Mouse (Mus musculus) G1E (cell line): ENCODE measurements around the gene Itgb5. TPM values are rescaled to one million over a fixed set of nuclear protein-coding genes. Genes with fewer than 3 reads are reported as not detected.

ENCODE experiments used
- ATAC-seq: 2 replicates; pipeline ENCODE4 v1.8.0; 2016; ENCODE audit warnings: mild to moderate bottlenecking; ENCODE audit not compliant: insufficient number of reproducible peaks, poor library complexity, low FRiP score, severe bottlenecking; ENCODE audit errors: extremely low read depth
- DNase-seq: peaks from one replicate; pipeline ENCODE4 v3.0.0; 2012; ENCODE audit warnings: low spot score
- H3K27me3 ChIP-seq: 2 replicates; pipeline ENCODE4 v1.6.1; 2012; ENCODE audit warnings: mild to moderate bottlenecking, low read length, inconsistent platforms; ENCODE audit not compliant: insufficient read depth
- H3K36me3 ChIP-seq: replicated peaks from 2 replicates; pipeline ENCODE3; 2012; ENCODE audit warnings: mild to moderate bottlenecking, inconsistent platforms
- H3K4me1 ChIP-seq: 2 replicates; pipeline ENCODE4 v1.6.1; 2012; ENCODE audit warnings: low read depth, low read length, inconsistent platforms, mixed read lengths; ENCODE audit not compliant: insufficient read depth
- H3K4me3 ChIP-seq: 2 replicates; pipeline ENCODE4 v1.5.1; 2012; ENCODE audit warnings: low read depth, mild to moderate bottlenecking, inconsistent platforms, low read length, moderate library complexity, mixed read lengths
- H3K9me3 ChIP-seq: replicated peaks from 2 replicates; pipeline ENCODE4 v1.6.1; 2012; ENCODE audit warnings: inconsistent platforms
- CTCF ChIP-seq: IDR thresholded peaks from 2 replicates; pipeline ENCODE4 v1.5.1; 2012; ENCODE audit warnings: low read depth, low read length, inconsistent platforms, mixed read lengths
- GATA1 ChIP-seq: IDR thresholded peaks from 2 replicates; pipeline ENCODE4 v1.6.1; 2012; ENCODE audit warnings: borderline replicate concordance, low read length, inconsistent platforms, mixed read lengths
- GATA2 ChIP-seq: IDR thresholded peaks from 2 replicates; pipeline ENCODE4 v1.6.1; 2012; ENCODE audit warnings: low read depth, low read length, inconsistent platforms, borderline replicate concordance
- POLR2AphosphoS5 ChIP-seq: IDR thresholded peaks from 2 replicates; pipeline ENCODE4 v1.6.1; 2012; ENCODE audit warnings: low read depth, low read length, inconsistent platforms; ENCODE audit not compliant: insufficient replicate concordance
- TAL1 ChIP-seq: conservative IDR thresholded peaks from 2 replicates; pipeline ENCODE4 v1.6.1; 2012; ENCODE audit warnings: low read depth, low read length, inconsistent platforms, mixed read lengths
- polyA plus RNA-seq: library from polyadenylated mRNA; stranded (reverse); fragments of >175 nt; gene quantifications from 2 replicates; pipeline ENCODE4 v1.2.3, GENCODE M21; 2012
- total RNA-seq, 2 experiments: library from RNA; stranded (forward) in 1 of 2; stranded (reverse) in 1 of 2; fragments of 200-1000 nt in 1 of 2; fragments of >200 nt in 1 of 2; fragmentation: Nextera tagmentation in 1 of 2; gene quantifications; 2 replicates each; pipeline ENCODE4 v1.2.3; 2014 to 2017

Itgb5 gene
- total and polyA plus RNA-seq, 3 experiments, result 0.14 to 5.6 (median 1.2) TPM

DNA sequence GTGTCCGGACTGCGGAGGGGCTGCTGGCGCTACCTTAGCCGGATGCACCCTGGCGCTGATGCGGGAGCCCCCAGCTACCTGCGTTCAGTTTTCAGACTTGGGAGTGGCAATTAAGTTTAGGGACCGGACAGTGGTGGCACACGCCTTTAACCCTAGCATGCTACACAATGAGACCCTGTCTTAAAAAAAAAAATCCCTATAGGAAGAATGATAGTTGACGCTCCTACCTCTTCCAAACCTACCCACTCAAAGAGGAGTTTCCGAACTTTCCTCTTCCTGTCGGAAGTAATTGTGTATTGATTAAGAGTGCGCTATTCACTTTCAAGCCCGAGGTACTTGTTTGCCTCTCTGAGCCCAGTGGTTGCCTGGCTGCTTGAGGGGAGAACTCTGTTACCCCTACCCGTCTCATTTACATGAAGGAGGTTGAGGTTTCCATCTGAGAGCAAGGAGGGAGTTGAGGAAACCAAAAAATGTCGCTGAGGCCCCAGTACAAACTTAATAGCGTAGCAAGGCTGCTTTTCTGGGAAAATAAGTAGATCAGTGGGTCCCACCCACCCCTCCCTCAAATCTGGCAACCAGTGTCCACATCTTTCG is 1.1 kb downstream of the Itgb5 start:
- peaks cover 18% of the 10 kb centered on the region for H3K9me3 ChIP-seq
- peaks cover 24% of the 10 kb centered on the region for H3K27me3 ChIP-seq
- TF ChIP-seq POLR2AphosphoS5, result no peak
- TF ChIP-seq GATA2, result no peak
- no peak for TF ChIP-seq CTCF
- H3K4me3 ChIP-seq, result no peak overlapping the region
- ATAC-seq (no peak), DNase-seq (no peak)
- no peaks in the 10 kb centered on the region for H3K36me3 ChIP-seq
- H3K4me1 ChIP-seq, result peaks cover 30% of the 10 kb centered on the region

DNA sequence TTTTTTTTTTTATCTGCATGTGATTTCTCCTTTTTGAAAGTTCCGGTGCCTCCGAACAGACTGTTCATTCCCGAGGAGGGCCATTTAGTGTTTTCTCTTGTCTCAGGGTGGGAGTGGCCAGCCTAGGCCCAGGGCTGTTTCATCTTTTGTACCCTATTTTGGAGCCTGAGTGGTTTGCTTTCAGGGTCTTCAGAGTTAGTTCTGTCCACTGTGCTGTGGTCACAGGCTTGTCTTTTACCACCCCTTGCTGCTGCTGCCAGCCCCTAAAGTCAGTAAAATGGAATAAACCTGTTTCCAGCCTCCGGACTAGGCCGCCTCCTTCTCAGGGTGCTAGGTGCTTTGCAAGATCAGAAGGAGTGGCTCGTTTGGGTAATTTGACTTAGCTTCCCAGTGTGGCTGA is 2.6 kb downstream of the Itgb5 start:
- no peaks in the 10 kb centered on the region for H3K36me3 ChIP-seq
- no peak overlapping the region for H3K4me3 ChIP-seq
- peaks cover 41% of the 10 kb centered on the region for H3K4me1 ChIP-seq
- no peak for DNase-seq
- peaks cover 26% of the 10 kb centered on the region for H3K27me3 ChIP-seq
- ATAC-seq, result no peak
- TF ChIP-seq POLR2AphosphoS5, result no peak
- no peak for TF ChIP-seq GATA1
- TF ChIP-seq GATA2, result no peak
- peaks cover 18% of the 10 kb centered on the region for H3K9me3 ChIP-seq

DNA sequence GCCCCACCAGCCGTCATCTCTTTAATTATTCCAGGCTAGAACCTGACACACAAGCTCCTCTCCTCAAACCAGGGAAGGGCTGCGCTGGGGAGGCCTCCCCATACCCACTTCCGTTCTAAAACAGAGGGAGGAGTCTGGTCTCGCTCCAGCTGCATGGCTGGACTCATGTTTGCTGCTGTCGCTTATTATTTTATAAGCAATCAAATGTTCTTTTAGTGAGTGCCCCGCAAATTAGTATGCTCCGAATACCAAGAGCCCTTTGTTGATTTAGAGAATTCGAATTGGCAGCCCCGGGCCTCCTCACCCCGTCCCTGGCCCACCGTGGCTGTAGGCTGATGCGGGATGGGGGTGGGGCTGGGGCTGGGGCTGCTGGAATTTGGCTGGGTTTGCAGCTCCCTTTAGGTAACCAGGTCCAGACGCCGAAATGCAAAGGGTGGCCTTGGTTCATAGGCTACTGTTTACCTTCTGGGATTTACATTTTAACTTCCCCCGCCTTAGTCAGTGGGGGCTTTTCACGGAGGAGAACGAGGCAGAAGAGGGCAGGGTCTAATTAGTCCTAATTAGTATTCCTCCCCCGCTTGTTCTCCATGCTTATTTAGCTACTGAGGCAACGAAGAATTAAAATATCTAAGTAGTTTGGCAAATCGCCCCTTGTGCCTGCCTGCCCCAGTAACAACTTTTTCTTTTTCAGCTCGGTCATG is 3.4 kb downstream of the Itgb5 start:
- H3K4me3 ChIP-seq, result no peak overlapping the region; the same call in 1 of the 2 replicates
- no peak; the same call in 1 of the 2 replicates for ATAC-seq

DNA sequence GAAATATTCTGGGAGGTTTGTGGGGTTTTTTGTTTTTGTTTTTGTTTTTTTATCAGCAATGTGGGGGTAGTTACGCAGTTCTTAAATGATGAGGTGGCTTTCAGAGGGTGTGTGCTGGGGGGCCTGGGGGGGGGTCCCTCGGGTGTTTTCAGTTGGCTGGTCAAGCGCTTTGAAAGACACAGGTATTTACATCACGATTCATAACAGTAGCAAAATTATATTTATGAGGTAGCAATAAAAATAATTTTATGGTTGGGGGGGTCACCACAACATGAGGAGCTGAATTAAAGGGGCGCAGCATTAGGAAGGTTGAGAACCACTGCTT is 3.9 kb downstream of the Itgb5 start:
- ATAC-seq (no peak), DNase-seq (no peak)
- H3K9me3 ChIP-seq, result peaks cover 18% of the 10 kb centered on the region
- H3K36me3 ChIP-seq, result no peaks in the 10 kb centered on the region
- H3K4me3 ChIP-seq, result peak overlapping the region; percentile 51; the same call in 1 of the 2 replicates
- TF ChIP-seq GATA2, result no peak
- H3K27me3 ChIP-seq, result peaks cover 25% of the 10 kb centered on the region
- peaks cover 50% of the 10 kb centered on the region for H3K4me1 ChIP-seq

More for the DNA sequence above, 3.4 kb downstream of the Itgb5 start:
- DNase-seq, result peak; percentile 41
- no peak for TF ChIP-seq POLR2AphosphoS5
- no peak for TF ChIP-seq TAL1
- TF ChIP-seq GATA1, result no peak
- TF ChIP-seq GATA2, result no peak
- TF ChIP-seq CTCF, result no peak
- Histone ChIP-seq H3K4me1 (peaks cover 46% of the 10 kb centered on the region), H3K9me3 (peaks cover 18% of the 10 kb centered on the region), H3K36me3 (no peaks in the 10 kb centered on the region), H3K27me3 (peaks cover 25% of the 10 kb centered on the region)

DNA sequence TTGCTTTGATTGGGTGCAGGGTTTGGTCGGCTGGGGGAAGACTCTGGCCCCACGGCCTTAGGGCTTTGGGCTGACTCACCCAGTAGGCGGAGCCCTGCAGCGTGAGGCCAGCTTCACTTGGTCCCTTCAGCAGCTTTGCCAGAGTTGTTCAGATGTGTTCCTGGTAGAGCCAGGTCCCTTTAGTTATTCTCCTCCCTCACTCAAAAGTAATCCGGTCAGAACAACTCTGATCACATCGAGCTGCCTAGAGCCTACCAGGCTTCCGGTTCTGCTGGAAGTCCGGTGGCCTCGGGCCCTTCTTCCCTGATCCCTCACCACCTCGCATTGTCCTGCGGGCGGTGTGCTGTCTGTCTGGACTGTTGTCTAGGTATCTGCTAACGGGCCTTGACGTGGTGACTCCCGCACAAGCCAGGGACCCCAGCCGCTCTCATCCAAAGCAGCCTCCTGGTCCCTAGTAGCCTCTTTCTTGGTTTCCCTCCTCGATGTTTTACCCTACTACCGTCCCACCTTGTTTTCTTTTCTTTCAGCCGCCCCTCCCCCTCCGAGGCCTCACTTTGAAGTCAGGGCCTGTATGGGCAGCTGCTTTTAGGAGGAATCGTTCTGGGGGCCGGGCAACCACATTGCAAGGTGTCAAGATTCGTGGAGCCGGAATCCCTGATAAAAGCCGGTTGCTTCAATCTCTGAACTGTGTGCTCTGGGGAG is 4.5 kb downstream of the Itgb5 start:
- Histone ChIP-seq H3K27me3 (peaks cover 23% of the 10 kb centered on the region), H3K4me1 (peaks cover 51% of the 10 kb centered on the region), H3K4me3 (peak overlapping the region; percentile 51; the same call in 1 of the 2 replicates), H3K9me3 (peaks cover 18% of the 10 kb centered on the region), H3K36me3 (no peaks in the 10 kb centered on the region)
- DNase-seq (peak; percentile 46), ATAC-seq (peak; percentile 69; the same call in 1 of the 2 replicates)
- TF ChIP-seq GATA1, result no peak
- TF ChIP-seq GATA2, result no peak
- no peak for TF ChIP-seq CTCF
- TF ChIP-seq POLR2AphosphoS5, result no peak

DNA sequence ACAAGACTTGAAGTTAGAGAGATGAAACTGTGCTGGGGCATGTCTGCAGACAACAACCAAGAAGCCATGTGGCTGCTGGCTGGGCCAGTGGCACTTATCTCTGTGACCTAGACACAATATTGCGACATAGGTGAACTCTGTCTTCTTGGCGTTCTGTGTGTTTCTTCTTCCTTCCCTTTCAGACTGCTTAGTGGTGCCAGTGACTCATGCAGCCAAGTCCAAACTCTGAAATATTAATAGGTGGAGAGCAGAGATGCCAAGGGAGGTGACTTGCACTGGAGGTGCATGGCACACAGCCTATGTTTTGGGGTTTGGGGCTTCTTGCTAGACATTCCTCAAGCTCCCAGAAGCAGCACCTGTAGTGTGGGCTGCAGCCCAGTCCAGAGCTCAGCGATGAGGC is 7.2 kb downstream of the Itgb5 start:
- no peak for DNase-seq
- ATAC-seq, result no peak
- Histone ChIP-seq H3K4me1 (peaks cover 74% of the 10 kb centered on the region), H3K4me3 (no peak overlapping the region), H3K9me3 (no peaks in the 10 kb centered on the region), H3K36me3 (no peaks in the 10 kb centered on the region), H3K27me3 (peaks cover 9% of the 10 kb centered on the region)
- TF ChIP-seq TAL1 (no peak), GATA2 (no peak), CTCF (no peak), POLR2AphosphoS5 (no peak), GATA1 (no peak)
